Mouse (Mus musculus): ENCODE data around the gene Inpp4b. TPM values are rescaled to one million over a fixed set of nuclear protein-coding genes. Genes with fewer than 3 reads are reported as not detected.

Gene Inpp4b
- total and polyA plus RNA-seq, 2 experiments from 2014 or later, result 18.9 to 60.9 TPM

DNA sequence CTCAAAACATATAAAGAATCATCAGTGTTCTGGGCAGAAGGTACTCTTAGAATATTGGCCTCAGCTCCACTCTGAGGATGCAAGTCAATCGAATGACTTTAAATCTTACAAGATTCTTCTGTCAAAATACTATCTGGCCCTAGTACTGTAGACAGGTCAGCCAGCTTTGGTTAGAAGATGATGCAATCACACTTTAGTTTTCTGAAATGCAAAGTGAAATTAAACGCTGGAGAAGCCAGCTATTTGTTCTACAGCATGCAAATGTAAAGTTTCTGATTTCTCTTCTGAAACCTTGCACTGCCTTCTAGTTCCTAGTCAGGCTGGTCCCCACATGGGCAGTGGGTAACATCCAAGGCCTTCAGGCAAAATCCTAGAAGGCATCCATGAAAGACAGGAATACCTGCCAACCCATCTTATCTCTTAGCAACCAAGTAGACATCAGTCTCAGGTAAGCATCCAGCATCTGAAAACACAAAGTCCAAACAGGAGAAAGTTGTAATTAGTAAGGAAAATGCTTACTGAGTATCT is 2.9 kb downstream of the Inpp4b start:
- ATAC-seq (ENCODE audit: insufficient read depth, low read depth) (no peak), DNase-seq (ENCODE audit: low spot score) (no peak)
- Histone ChIP-seq H3K9ac (replicated peaks; ENCODE audit: low read depth, low read length) (no peak overlapping the region), H3K36me3 (replicated peaks; ENCODE audit: control insufficient read depth, insufficient read depth, low read length) (no peaks in the 10 kb centered on the region), H3K4me2 (ENCODE audit: low read depth, low read length) (no peak overlapping the region), H3K4me3 (ENCODE audit: low read depth, low read length) (no peak overlapping the region), H3K27ac (ENCODE audit: low read depth) (no peak overlapping the region), H3K4me1 (ENCODE audit: control insufficient read depth, insufficient read depth) (peaks cover 9% of the 10 kb centered on the region; the same call in 1 of the 2 replicates), H3K9me3 (replicated peaks; ENCODE audit: control insufficient read depth, low read length) (no peaks in the 10 kb centered on the region), H3K27me3 (ENCODE audit: control insufficient read depth, insufficient read depth, low read length) (0 out of 2 replicates have a peak, but pooled peaks cover 8% of the 10 kb centered on the region)
- TF ChIP-seq CTCF (IDR thresholded peaks at IDR 0.05; ENCODE audit: low read depth) (no peak), EP300 (IDR thresholded peaks at IDR 0.05; ENCODE audit: low read depth) (no peak)
- WGBS, result 67% methylated on average over 2 of the region's 2 CpGs

DNA sequence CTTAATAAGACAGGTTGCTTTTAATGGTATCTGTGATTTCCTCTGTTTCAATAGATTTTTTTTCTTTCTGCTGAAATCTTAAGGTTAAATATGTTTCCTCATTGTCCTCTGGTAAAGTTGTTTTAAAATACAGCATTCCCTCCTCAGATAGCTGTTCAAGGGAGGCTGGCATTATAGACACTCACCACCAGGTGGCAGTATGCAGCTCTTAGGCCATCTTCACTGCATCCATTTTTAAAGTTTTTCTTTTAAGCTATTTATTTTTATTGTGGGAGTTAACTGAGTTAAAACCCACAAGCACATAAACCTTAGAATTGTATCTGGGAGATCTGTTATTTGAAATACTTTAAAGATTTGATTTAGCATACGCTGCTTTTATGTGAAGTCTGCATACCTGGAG is 7.1 kb downstream of the Inpp4b start:
- no peak overlapping the region for H3K9ac ChIP-seq (replicated peaks; ENCODE audit: low read depth, low read length)
- H3K27me3 ChIP-seq (ENCODE audit: control insufficient read depth, insufficient read depth, low read length), result 0 out of 2 replicates have a peak, but pooled peaks cover 4% of the 10 kb centered on the region
- ATAC-seq (ENCODE audit: insufficient read depth, low read depth) (no peak), DNase-seq (ENCODE audit: low spot score) (peak; percentile 39)
- no peaks in the 10 kb centered on the region for H3K36me3 ChIP-seq (replicated peaks; ENCODE audit: control insufficient read depth, insufficient read depth, low read length)
- H3K9me3 ChIP-seq (replicated peaks; ENCODE audit: control insufficient read depth, low read length), result no peaks in the 10 kb centered on the region
- no peaks in the 10 kb centered on the region for H3K4me1 ChIP-seq (ENCODE audit: control insufficient read depth, insufficient read depth)
- H3K4me2 ChIP-seq (ENCODE audit: low read depth, low read length), result no peak overlapping the region
- 89% methylated on average over 1 of the region's 1 CpGs for WGBS
- TF ChIP-seq EP300 (IDR thresholded peaks at IDR 0.05; ENCODE audit: low read depth), result no peak
- TF ChIP-seq CTCF (IDR thresholded peaks at IDR 0.05; ENCODE audit: low read depth), result peak; percentile 84
- no peak overlapping the region for H3K4me3 ChIP-seq (ENCODE audit: low read depth, low read length)
- H3K27ac ChIP-seq (ENCODE audit: low read depth), result no peak overlapping the region

DNA sequence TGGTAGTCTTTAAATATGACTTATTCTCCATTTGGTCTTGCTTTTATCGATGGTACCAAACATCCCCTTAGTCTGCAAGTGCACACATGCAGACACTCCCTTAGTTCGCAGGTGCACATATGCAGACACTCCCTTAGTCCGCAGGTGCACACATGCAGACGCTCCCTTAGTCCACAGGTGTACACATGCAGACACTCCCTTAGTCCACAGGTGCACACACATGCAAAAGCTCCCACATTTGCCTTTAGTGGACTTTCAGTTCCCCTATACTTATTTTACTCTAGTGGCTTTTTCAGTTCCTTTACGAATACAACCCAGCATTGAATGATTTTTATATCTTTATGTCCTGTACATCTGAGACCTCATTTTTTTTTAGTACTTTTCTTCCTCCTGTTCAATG is 11.1 kb downstream of the Inpp4b start:
- DNase-seq (ENCODE audit: low spot score) (no peak), ATAC-seq (ENCODE audit: insufficient read depth, low read depth) (no peak)
- no peaks in the 10 kb centered on the region for H3K27me3 ChIP-seq (ENCODE audit: control insufficient read depth, insufficient read depth, low read length)
- no peak overlapping the region for H3K27ac ChIP-seq (ENCODE audit: low read depth)
- H3K9me3 ChIP-seq (replicated peaks; ENCODE audit: control insufficient read depth, low read length), result no peaks in the 10 kb centered on the region
- H3K4me1 ChIP-seq (ENCODE audit: control insufficient read depth, insufficient read depth), result no peaks in the 10 kb centered on the region
- no peak overlapping the region for H3K4me3 ChIP-seq (ENCODE audit: low read depth, low read length)
- no peak overlapping the region for H3K9ac ChIP-seq (replicated peaks; ENCODE audit: low read depth, low read length)
- no peak overlapping the region for H3K4me2 ChIP-seq (ENCODE audit: low read depth, low read length)
- H3K36me3 ChIP-seq (replicated peaks; ENCODE audit: control insufficient read depth, insufficient read depth, low read length), result no peaks in the 10 kb centered on the region
- no peak for TF ChIP-seq CTCF (IDR thresholded peaks at IDR 0.05; ENCODE audit: low read depth)
- WGBS, result 80% methylated on average over 5 of the region's 5 CpGs

DNA sequence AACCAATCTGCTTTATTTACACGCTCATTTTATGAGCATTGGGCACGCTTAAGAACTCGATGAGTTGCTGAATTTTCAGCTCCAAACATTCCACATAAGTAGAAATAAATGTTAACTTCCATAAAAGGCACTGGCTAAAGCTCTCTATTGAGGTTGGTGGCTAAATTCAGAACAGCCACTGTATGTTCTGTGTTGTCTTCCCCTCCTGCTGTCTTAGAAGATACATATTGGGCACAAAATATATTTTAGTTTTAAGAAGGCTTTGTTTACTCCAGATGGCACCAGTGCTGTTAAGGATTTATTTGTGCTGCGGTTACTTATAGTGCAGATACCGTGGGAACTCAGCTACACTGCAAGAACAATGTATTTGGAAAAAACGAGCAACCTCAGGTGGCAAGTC is 15.8 kb downstream of the Inpp4b start:
- Histone ChIP-seq H3K4me3 (ENCODE audit: low read depth, low read length) (no peak overlapping the region), H3K36me3 (replicated peaks; ENCODE audit: control insufficient read depth, insufficient read depth, low read length) (no peaks in the 10 kb centered on the region), H3K27me3 (ENCODE audit: control insufficient read depth, insufficient read depth, low read length) (no peaks in the 10 kb centered on the region), H3K4me1 (ENCODE audit: control insufficient read depth, insufficient read depth) (peaks cover 3% of the 10 kb centered on the region; the same call in 1 of the 2 replicates), H3K27ac (ENCODE audit: low read depth) (no peak overlapping the region), H3K4me2 (ENCODE audit: low read depth, low read length) (no peak overlapping the region), H3K9ac (replicated peaks; ENCODE audit: low read depth, low read length) (no peak overlapping the region), H3K9me3 (replicated peaks; ENCODE audit: control insufficient read depth, low read length) (no peaks in the 10 kb centered on the region)
- no peak for TF ChIP-seq EP300 (IDR thresholded peaks at IDR 0.05; ENCODE audit: low read depth)
- no peak for TF ChIP-seq CTCF (IDR thresholded peaks at IDR 0.05; ENCODE audit: low read depth)
- no peak for DNase-seq (ENCODE audit: low spot score)
- ATAC-seq (ENCODE audit: insufficient read depth, low read depth), result no peak
- 71% methylated on average over 6 of the region's 6 CpGs for WGBS

DNA sequence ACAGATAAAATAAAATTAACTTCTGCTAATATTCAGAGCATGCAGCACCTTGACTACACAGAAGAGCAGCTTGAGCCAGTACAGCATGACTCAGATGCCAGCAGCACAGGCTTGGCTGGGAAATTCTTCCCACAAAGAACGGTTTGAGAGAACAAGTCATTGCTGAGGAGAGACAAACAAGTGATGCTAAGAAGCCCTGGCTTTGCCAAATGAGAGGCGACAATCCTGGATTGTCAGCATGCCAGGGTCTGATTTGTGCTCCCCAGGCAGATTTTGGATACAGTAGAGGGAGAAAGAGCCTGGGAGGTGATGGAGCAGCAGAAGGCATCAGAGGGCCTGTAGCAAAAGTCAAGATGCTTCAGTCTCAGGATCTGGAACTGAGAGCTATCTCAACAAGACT is 18.2 kb downstream of the Inpp4b start:
- H3K36me3 ChIP-seq (replicated peaks; ENCODE audit: control insufficient read depth, insufficient read depth, low read length), result no peaks in the 10 kb centered on the region
- TF ChIP-seq CTCF (IDR thresholded peaks at IDR 0.05; ENCODE audit: low read depth) (no peak), EP300 (IDR thresholded peaks at IDR 0.05; ENCODE audit: low read depth) (no peak)
- H3K9me3 ChIP-seq (replicated peaks; ENCODE audit: control insufficient read depth, low read length), result no peaks in the 10 kb centered on the region
- WGBS, result 45% methylated on average over 2 of the region's 2 CpGs
- no peak overlapping the region for H3K27ac ChIP-seq (ENCODE audit: low read depth)
- no peak for ATAC-seq (ENCODE audit: insufficient read depth, low read depth)
- H3K27me3 ChIP-seq (ENCODE audit: control insufficient read depth, insufficient read depth, low read length), result no peaks in the 10 kb centered on the region
- H3K9ac ChIP-seq (replicated peaks; ENCODE audit: low read depth, low read length), result no peak overlapping the region
- H3K4me1 ChIP-seq (ENCODE audit: control insufficient read depth, insufficient read depth), result peaks cover 3% of the 10 kb centered on the region; the same call in 1 of the 2 replicates
- no peak overlapping the region for H3K4me2 ChIP-seq (ENCODE audit: low read depth, low read length)
- H3K4me3 ChIP-seq (ENCODE audit: low read depth, low read length), result no peak overlapping the region
- DNase-seq (ENCODE audit: low spot score), result no peak

DNA sequence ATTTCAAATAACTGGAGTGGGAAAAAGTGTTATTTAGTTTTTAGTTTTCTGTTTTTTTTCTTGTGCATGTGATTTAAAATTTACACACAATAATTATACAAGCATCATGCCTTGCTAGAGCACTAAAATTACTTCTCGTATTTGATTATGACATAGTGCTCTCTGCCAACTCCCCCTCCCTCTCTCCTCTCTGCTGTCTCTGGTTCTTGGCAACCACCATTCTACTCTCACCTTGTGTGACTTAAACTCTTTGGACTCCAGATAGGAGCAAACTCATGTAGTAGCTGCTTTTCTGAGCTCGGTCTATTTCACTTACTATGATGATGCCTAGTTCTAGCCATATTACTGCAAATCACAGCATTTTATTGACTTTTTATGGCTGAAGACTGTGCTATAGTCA is 18.8 kb downstream of the Inpp4b start:
- DNase-seq (ENCODE audit: low spot score), result no peak
- WGBS, result 42% methylated on average over 2 of the region's 2 CpGs
- no peaks in the 10 kb centered on the region for H3K36me3 ChIP-seq (replicated peaks; ENCODE audit: control insufficient read depth, insufficient read depth, low read length)

More for the DNA sequence above, 18.8 kb downstream of the Inpp4b start:
- Histone ChIP-seq H3K9me3 (replicated peaks; ENCODE audit: control insufficient read depth, low read length) (no peaks in the 10 kb centered on the region), H3K9ac (replicated peaks; ENCODE audit: low read depth, low read length) (no peak overlapping the region), H3K4me1 (ENCODE audit: control insufficient read depth, insufficient read depth) (peaks cover 3% of the 10 kb centered on the region; the same call in 1 of the 2 replicates), H3K27ac (ENCODE audit: low read depth) (no peak overlapping the region), H3K27me3 (ENCODE audit: control insufficient read depth, insufficient read depth, low read length) (no peaks in the 10 kb centered on the region), H3K4me3 (ENCODE audit: low read depth, low read length) (no peak overlapping the region), H3K4me2 (ENCODE audit: low read depth, low read length) (no peak overlapping the region)
- TF ChIP-seq CTCF (IDR thresholded peaks at IDR 0.05; ENCODE audit: low read depth), result no peak
- no peak for TF ChIP-seq EP300 (IDR thresholded peaks at IDR 0.05; ENCODE audit: low read depth)
- ATAC-seq (ENCODE audit: insufficient read depth, low read depth), result no peak
